Mouse (Mus musculus): Measurements from ENCODE around the gene Lrrc3. TPM values are rescaled to one million over a fixed set of nuclear protein-coding genes. Genes with fewer than 3 reads are reported as not detected.

The Lrrc3 gene
- polyA plus RNA-seq, 1 experiment from 2014 or later = 3.9 TPM

Other genes with a start within 250 kb of the Lrrc3 start
- 1.4 and 1.5 TPM in 2 replicates for gene Tspear, start 216.0 kb downstream of the Lrrc3 start, polyA plus RNA-seq (2014; fragmentation: Nextera tagmentation; extraction: Ambion mirVana)
- not detected in 2 replicates for gene Gm19402, start 211.8 kb downstream of the Lrrc3 start, polyA plus RNA-seq (2014; fragmentation: Nextera tagmentation; extraction: Ambion mirVana)
- gene Gm9508, start 205.3 kb downstream of the Lrrc3 start, polyA plus RNA-seq (2014; fragmentation: Nextera tagmentation; extraction: Ambion mirVana) = not detected in 2 replicates
- not detected in 2 replicates for gene Gm10272, start 195.9 kb downstream of the Lrrc3 start, polyA plus RNA-seq (2014; fragmentation: Nextera tagmentation; extraction: Ambion mirVana)
- not detected in 2 replicates for gene Gm10024, start 191.1 kb downstream of the Lrrc3 start, polyA plus RNA-seq (2014; fragmentation: Nextera tagmentation; extraction: Ambion mirVana)
- not detected in 2 replicates for gene Gm10142, start 186.7 kb downstream of the Lrrc3 start, polyA plus RNA-seq (2014; fragmentation: Nextera tagmentation; extraction: Ambion mirVana)
- not detected in 2 replicates for gene Krtap12-1, start 181.9 kb downstream of the Lrrc3 start, polyA plus RNA-seq (2014; fragmentation: Nextera tagmentation; extraction: Ambion mirVana)
- gene Gm10100, start 176.1 kb downstream of the Lrrc3 start, polyA plus RNA-seq (2014; fragmentation: Nextera tagmentation; extraction: Ambion mirVana) = not detected in 2 replicates
- not detected in 2 replicates for gene Gm18596, start 159.9 kb downstream of the Lrrc3 start, polyA plus RNA-seq (2014; fragmentation: Nextera tagmentation; extraction: Ambion mirVana)
- not detected in 2 replicates for gene Gm9736, start 151.2 kb downstream of the Lrrc3 start, polyA plus RNA-seq (2014; fragmentation: Nextera tagmentation; extraction: Ambion mirVana)
- gene Gm3233, start 142.9 kb downstream of the Lrrc3 start, polyA plus RNA-seq (2014; fragmentation: Nextera tagmentation; extraction: Ambion mirVana) = not detected in 2 replicates
- gene Gm3238, start 131.2 kb downstream of the Lrrc3 start, polyA plus RNA-seq (2014; fragmentation: Nextera tagmentation; extraction: Ambion mirVana) = not detected in 2 replicates
- not detected in 2 replicates for gene Gm7138, start 125.6 kb downstream of the Lrrc3 start, polyA plus RNA-seq (2014; fragmentation: Nextera tagmentation; extraction: Ambion mirVana)
- gene Gm3250, start 120.0 kb downstream of the Lrrc3 start, polyA plus RNA-seq (2014; fragmentation: Nextera tagmentation; extraction: Ambion mirVana) = not detected in 2 replicates
- not detected in 2 replicates for gene Gm7137, start 114.3 kb downstream of the Lrrc3 start, polyA plus RNA-seq (2014; fragmentation: Nextera tagmentation; extraction: Ambion mirVana)
- gene Gm9639, start 107.5 kb downstream of the Lrrc3 start, polyA plus RNA-seq (2014; fragmentation: Nextera tagmentation; extraction: Ambion mirVana) = not detected in 2 replicates
- gene Gm19668, start 103.4 kb downstream of the Lrrc3 start, polyA plus RNA-seq (2014; fragmentation: Nextera tagmentation; extraction: Ambion mirVana) = not detected in 2 replicates
- gene Gm9507, start 90.7 kb downstream of the Lrrc3 start, polyA plus RNA-seq (2014; fragmentation: Nextera tagmentation; extraction: Ambion mirVana) = not detected in 2 replicates
- not detected in 2 replicates for gene Gm2696, start 87.9 kb downstream of the Lrrc3 start, polyA plus RNA-seq (2014; fragmentation: Nextera tagmentation; extraction: Ambion mirVana)
- gene Krtap10-4, start 75.4 kb downstream of the Lrrc3 start, polyA plus RNA-seq (2014; fragmentation: Nextera tagmentation; extraction: Ambion mirVana) = not detected in 2 replicates
- not detected in 2 replicates for gene Krtap10-10, start 66.6 kb downstream of the Lrrc3 start, polyA plus RNA-seq (2014; fragmentation: Nextera tagmentation; extraction: Ambion mirVana)
- gene Gm36176, start 55.7 kb downstream of the Lrrc3 start, polyA plus RNA-seq (2014; fragmentation: Nextera tagmentation; extraction: Ambion mirVana) = not detected in 2 replicates
- not detected in 2 replicates for gene Gm10318, start 49.7 kb downstream of the Lrrc3 start, polyA plus RNA-seq (2014; fragmentation: Nextera tagmentation; extraction: Ambion mirVana)
- not detected in 2 replicates for gene Gm3285, start 40.6 kb downstream of the Lrrc3 start, polyA plus RNA-seq (2014; fragmentation: Nextera tagmentation; extraction: Ambion mirVana)
- 0.86 and 0.87 TPM in 2 replicates for gene Trpm2, start 68.0 kb upstream of the Lrrc3 start, polyA plus RNA-seq (2014; fragmentation: Nextera tagmentation; extraction: Ambion mirVana)
- gene 1810043G02Rik, start 76.0 kb upstream of the Lrrc3 start, polyA plus RNA-seq (2014; fragmentation: Nextera tagmentation; extraction: Ambion mirVana) = 34.9 and 38.6 TPM in 2 replicates
- gene Pfkl, start 107.5 kb upstream of the Lrrc3 start, polyA plus RNA-seq (2014; fragmentation: Nextera tagmentation; extraction: Ambion mirVana) = 171 and 174 TPM in 2 replicates
- not detected in 2 replicates for gene Dnmt3l, start 139.4 kb upstream of the Lrrc3 start, polyA plus RNA-seq (2014; fragmentation: Nextera tagmentation; extraction: Ambion mirVana)
- gene Aire, start 141.1 kb upstream of the Lrrc3 start, polyA plus RNA-seq (2014; fragmentation: Nextera tagmentation; extraction: Ambion mirVana) = 0.21 TPM in 1 of 2 replicates, not detected in the other
- 2.0 and 2.5 TPM in 2 replicates for gene Icosl, start 166.8 kb upstream of the Lrrc3 start, polyA plus RNA-seq (2014; fragmentation: Nextera tagmentation; extraction: Ambion mirVana)

Data from forebrain, embryonic 11.5 days (tissue).